Mouse (Mus musculus) kidney, adult 9 months (tissue): Measurements from ENCODE around the gene Tdrkh.

Experiments
- DNase-seq: peaks from one replicate; pipeline ENCODE4 v3.0.0; 2022

Gene Tdrkh

GRCm38 (mm10) chr3:94465632-94466430 is 52.8 kb downstream of the Tdrkh start:
- DNase-seq, result no peak

- no peak for DNase-seq
These were observed 55.9 kb downstream of the Tdrkh start for GRCm38 (mm10) chr3:94468931-94469330.

GRCm38 (mm10) chr3:94472447-94473114 is 59.5 kb downstream of the Tdrkh start:
- DNase-seq, result peak; percentile 13

- no peak for DNase-seq
These were observed 60.0 kb downstream of the Tdrkh start for GRCm38 (mm10) chr3:94473115-94473505.

GRCm38 (mm10) chr3:94473567-94474232 is 60.6 kb downstream of the Tdrkh start:
- DNase-seq, result no peak

- DNase-seq, result peak; percentile 53
These were observed 63.4 kb downstream of the Tdrkh start for GRCm38 (mm10) chr3:94476301-94477035.

GRCm38 (mm10) chr3:94477444-94477843 is 64.4 kb downstream of the Tdrkh start:
- DNase-seq, result no peak

- DNase-seq, result no peak
These were observed 64.9 kb downstream of the Tdrkh start, which contains the start of gene Celf3 for GRCm38 (mm10) chr3:94477981-94478422. Gene Celf3 (plus strand): TSS chr3:94478295.

GRCm38 (mm10) chr3:94478591-94479169 is 65.6 kb downstream of the Tdrkh start:
- no peak for DNase-seq

GRCm38 (mm10) chr3:94479564-94479963 is 66.5 kb downstream of the Tdrkh start:
- DNase-seq, result no peak

- no peak for DNase-seq
These were observed 67.3 kb downstream of the Tdrkh start, which contains the start of gene Riiad1 for GRCm38 (mm10) chr3:94480291-94480884. Gene Riiad1 (minus strand): TSS chr3:94480341.

GRCm38 (mm10) chr3:94481429-94481828 is 68.4 kb downstream of the Tdrkh start:
- no peak for DNase-seq

GRCm38 (mm10) chr3:94482764-94483385 is 69.8 kb downstream of the Tdrkh start:
- DNase-seq, result no peak

- no peak for DNase-seq
These were observed 70.8 kb downstream of the Tdrkh start for GRCm38 (mm10) chr3:94483790-94484439.
